Mouse (Mus musculus): ENCODE data around the gene Atxn7l1. TPM values are rescaled to one million over a fixed set of nuclear protein-coding genes. Genes with fewer than 3 reads are reported as not detected.

Gene Atxn7l1
- polyA plus RNA-seq, 1 experiment from 2014 or later = 16.8 TPM

- Histone ChIP-seq H3K9ac (ENCODE audit: low read depth, low read length) (no peak overlapping the region), H3K9me3 (replicated peaks; ENCODE audit: control insufficient read depth, low read length) (no peaks in the 10 kb centered on the region), H3K4me2 (ENCODE audit: low read depth, low read length) (no peak overlapping the region), H3K36me3 (ENCODE audit: control insufficient read depth, insufficient read depth) (no peaks in the 10 kb centered on the region), H3K4me1 (ENCODE audit: control insufficient read depth, low read depth, low read length) (peaks cover 2% of the 10 kb centered on the region; the same call in 1 of the 2 replicates), H3K27me3 (ENCODE audit: control insufficient read depth, insufficient read depth, low read depth, low read length) (no peaks in the 10 kb centered on the region), H3K4me3 (ENCODE audit: low read depth, low read length) (no peak overlapping the region), H3K27ac (ENCODE audit: low read length) (no peak overlapping the region)
- ATAC-seq (ENCODE audit: low read depth) = no peak
- 69% methylated on average over 4 of the region's 4 CpGs for WGBS (ENCODE audit: insufficient replicate concordance)
Observed at GRCm38 (mm10) chr12:33183138-33183627, 35.7 kb downstream of the Atxn7l1 start.

- WGBS (ENCODE audit: insufficient replicate concordance) = 86% methylated on average over 3 of the region's 3 CpGs
- no peak for ATAC-seq (ENCODE audit: low read depth)
Observed at GRCm38 (mm10) chr12:33184137-33184536, 36.6 kb downstream of the Atxn7l1 start.

GRCm38 (mm10) chr12:33185046-33185445, 37.6 kb downstream of the Atxn7l1 start:
- Histone ChIP-seq H3K4me1 (ENCODE audit: control insufficient read depth, low read depth, low read length) (peaks cover 2% of the 10 kb centered on the region; the same call in 1 of the 2 replicates), H3K27me3 (ENCODE audit: control insufficient read depth, insufficient read depth, low read depth, low read length) (no peaks in the 10 kb centered on the region), H3K4me3 (ENCODE audit: low read depth, low read length) (no peak overlapping the region), H3K36me3 (ENCODE audit: control insufficient read depth, insufficient read depth) (no peaks in the 10 kb centered on the region), H3K27ac (ENCODE audit: low read length) (no peak overlapping the region), H3K4me2 (ENCODE audit: low read depth, low read length) (no peak overlapping the region), H3K9me3 (replicated peaks; ENCODE audit: control insufficient read depth, low read length) (no peaks in the 10 kb centered on the region), H3K9ac (ENCODE audit: low read depth, low read length) (no peak overlapping the region)
- no peak for ATAC-seq (ENCODE audit: low read depth)
- WGBS (ENCODE audit: insufficient replicate concordance) = 78% methylated on average over 6 of the region's 6 CpGs

More at GRCm38 (mm10) chr12:33184137-33184536, 36.6 kb downstream of the Atxn7l1 start:
- Histone ChIP-seq H3K4me2 (ENCODE audit: low read depth, low read length) (no peak overlapping the region), H3K9me3 (replicated peaks; ENCODE audit: control insufficient read depth, low read length) (no peaks in the 10 kb centered on the region), H3K9ac (ENCODE audit: low read depth, low read length) (no peak overlapping the region), H3K27ac (ENCODE audit: low read length) (no peak overlapping the region), H3K4me1 (ENCODE audit: control insufficient read depth, low read depth, low read length) (peaks cover 2% of the 10 kb centered on the region; the same call in 1 of the 2 replicates), H3K36me3 (ENCODE audit: control insufficient read depth, insufficient read depth) (no peaks in the 10 kb centered on the region), H3K27me3 (ENCODE audit: control insufficient read depth, insufficient read depth, low read depth, low read length) (no peaks in the 10 kb centered on the region), H3K4me3 (ENCODE audit: low read depth, low read length) (no peak overlapping the region)

GRCm38 (mm10) chr12:33186331-33186730, 38.8 kb downstream of the Atxn7l1 start:
- H3K9me3 ChIP-seq (replicated peaks; ENCODE audit: control insufficient read depth, low read length) = no peaks in the 10 kb centered on the region
- WGBS (ENCODE audit: insufficient replicate concordance) = 88% methylated on average over 2 of the region's 2 CpGs
- no peak overlapping the region for H3K4me2 ChIP-seq (ENCODE audit: low read depth, low read length)
- no peak overlapping the region for H3K27ac ChIP-seq (ENCODE audit: low read length)
- H3K4me1 ChIP-seq (ENCODE audit: control insufficient read depth, low read depth, low read length) = peaks cover 2% of the 10 kb centered on the region; the same call in 1 of the 2 replicates
- no peaks in the 10 kb centered on the region for H3K36me3 ChIP-seq (ENCODE audit: control insufficient read depth, insufficient read depth)
- no peak overlapping the region for H3K4me3 ChIP-seq (ENCODE audit: low read depth, low read length)
- ATAC-seq (ENCODE audit: low read depth) = no peak
- no peak overlapping the region for H3K9ac ChIP-seq (ENCODE audit: low read depth, low read length)
- no peaks in the 10 kb centered on the region for H3K27me3 ChIP-seq (ENCODE audit: control insufficient read depth, insufficient read depth, low read depth, low read length)

- H3K27me3 ChIP-seq (ENCODE audit: control insufficient read depth, insufficient read depth, low read depth, low read length) = no peaks in the 10 kb centered on the region
- H3K4me1 ChIP-seq (ENCODE audit: control insufficient read depth, low read depth, low read length) = peaks cover 6% of the 10 kb centered on the region
- no peaks in the 10 kb centered on the region for H3K36me3 ChIP-seq (ENCODE audit: control insufficient read depth, insufficient read depth)
- WGBS (ENCODE audit: insufficient replicate concordance) = 80% methylated on average over 7 of the region's 7 CpGs
- no peaks in the 10 kb centered on the region for H3K9me3 ChIP-seq (replicated peaks; ENCODE audit: control insufficient read depth, low read length)
- H3K27ac ChIP-seq (ENCODE audit: low read length) = no peak overlapping the region
- H3K9ac ChIP-seq (ENCODE audit: low read depth, low read length) = no peak overlapping the region
- no peak overlapping the region for H3K4me3 ChIP-seq (ENCODE audit: low read depth, low read length)
- no peak overlapping the region for H3K4me2 ChIP-seq (ENCODE audit: low read depth, low read length)
- no peak for ATAC-seq (ENCODE audit: low read depth)
Observed at GRCm38 (mm10) chr12:33190133-33190532, 42.6 kb downstream of the Atxn7l1 start.

- Histone ChIP-seq H3K9me3 (replicated peaks; ENCODE audit: control insufficient read depth, low read length) (no peaks in the 10 kb centered on the region), H3K9ac (ENCODE audit: low read depth, low read length) (no peak overlapping the region), H3K4me2 (ENCODE audit: low read depth, low read length) (no peak overlapping the region), H3K27ac (ENCODE audit: low read length) (no peak overlapping the region), H3K4me1 (ENCODE audit: control insufficient read depth, low read depth, low read length) (peaks cover 6% of the 10 kb centered on the region), H3K36me3 (ENCODE audit: control insufficient read depth, insufficient read depth) (no peaks in the 10 kb centered on the region), H3K27me3 (ENCODE audit: control insufficient read depth, insufficient read depth, low read depth, low read length) (no peaks in the 10 kb centered on the region), H3K4me3 (ENCODE audit: low read depth, low read length) (no peak overlapping the region)
- ATAC-seq (ENCODE audit: low read depth) = no peak
- 79% methylated on average over 6 of the region's 6 CpGs for WGBS (ENCODE audit: insufficient replicate concordance)
Observed at GRCm38 (mm10) chr12:33190633-33191032, 43.1 kb downstream of the Atxn7l1 start.

GRCm38 (mm10) chr12:33193408-33193901, 46.0 kb downstream of the Atxn7l1 start:
- 41% methylated on average over 11 of the region's 11 CpGs for WGBS (ENCODE audit: insufficient replicate concordance)
- no peaks in the 10 kb centered on the region for H3K9me3 ChIP-seq (replicated peaks; ENCODE audit: control insufficient read depth, low read length)
- 0 out of 2 replicates have a peak, but pooled peaks have one; percentile 24 for ATAC-seq (ENCODE audit: low read depth)
- H3K27ac ChIP-seq (ENCODE audit: low read length) = no peak overlapping the region
- H3K4me1 ChIP-seq (ENCODE audit: control insufficient read depth, low read depth, low read length) = peaks cover 6% of the 10 kb centered on the region
- no peaks in the 10 kb centered on the region for H3K36me3 ChIP-seq (ENCODE audit: control insufficient read depth, insufficient read depth)
- no peaks in the 10 kb centered on the region for H3K27me3 ChIP-seq (ENCODE audit: control insufficient read depth, insufficient read depth, low read depth, low read length)
- H3K4me2 ChIP-seq (ENCODE audit: low read depth, low read length) = no peak overlapping the region
- H3K9ac ChIP-seq (ENCODE audit: low read depth, low read length) = no peak overlapping the region
- no peak overlapping the region for H3K4me3 ChIP-seq (ENCODE audit: low read depth, low read length)

GRCm38 (mm10) chr12:33195175-33195574, 47.7 kb downstream of the Atxn7l1 start:
- H3K27ac ChIP-seq (ENCODE audit: low read length) = no peak overlapping the region
- no peaks in the 10 kb centered on the region for H3K27me3 ChIP-seq (ENCODE audit: control insufficient read depth, insufficient read depth, low read depth, low read length)
- no peaks in the 10 kb centered on the region for H3K36me3 ChIP-seq (ENCODE audit: control insufficient read depth, insufficient read depth)
- H3K4me1 ChIP-seq (ENCODE audit: control insufficient read depth, low read depth, low read length) = peaks cover 6% of the 10 kb centered on the region
- H3K4me3 ChIP-seq (ENCODE audit: low read depth, low read length) = no peak overlapping the region
- no peak overlapping the region for H3K9ac ChIP-seq (ENCODE audit: low read depth, low read length)
- H3K9me3 ChIP-seq (replicated peaks; ENCODE audit: control insufficient read depth, low read length) = no peaks in the 10 kb centered on the region
- WGBS (ENCODE audit: insufficient replicate concordance) = 70% methylated on average over 8 of the region's 8 CpGs
- no peak overlapping the region for H3K4me2 ChIP-seq (ENCODE audit: low read depth, low read length)
- no peak for ATAC-seq (ENCODE audit: low read depth)

GRCm38 (mm10) chr12:33197287-33197686, 49.8 kb downstream of the Atxn7l1 start:
- H3K9me3 ChIP-seq (replicated peaks; ENCODE audit: control insufficient read depth, low read length) = no peaks in the 10 kb centered on the region
- H3K4me1 ChIP-seq (ENCODE audit: control insufficient read depth, low read depth, low read length) = peaks cover 3% of the 10 kb centered on the region
- 85% methylated on average over 6 of the region's 6 CpGs for WGBS (ENCODE audit: insufficient replicate concordance)
- H3K4me3 ChIP-seq (ENCODE audit: low read depth, low read length) = no peak overlapping the region
- no peaks in the 10 kb centered on the region for H3K27me3 ChIP-seq (ENCODE audit: control insufficient read depth, insufficient read depth, low read depth, low read length)
- no peak overlapping the region for H3K4me2 ChIP-seq (ENCODE audit: low read depth, low read length)
- ATAC-seq (ENCODE audit: low read depth) = no peak
- H3K9ac ChIP-seq (ENCODE audit: low read depth, low read length) = no peak overlapping the region
- H3K27ac ChIP-seq (ENCODE audit: low read length) = no peak overlapping the region
- no peaks in the 10 kb centered on the region for H3K36me3 ChIP-seq (ENCODE audit: control insufficient read depth, insufficient read depth)
